Mouse (Mus musculus) limb, embryonic 14.5 days (tissue): Measurements from ENCODE around the gene Rbms3. TPM values are rescaled to one million over a fixed set of nuclear protein-coding genes. Genes with fewer than 3 reads are reported as not detected.
A peak's percentile ranks its signal among the peaks of the same experiment; 100 is the strongest.

Source experiments
- ATAC-seq: fragments of 200-750 bp; cut with Nextera tagmentation; 2 replicates; pipeline ENCODE4 v1.8.0; 2017; ENCODE audit warnings: low read depth, moderate number of reproducible peaks, moderate TSS enrichment; ENCODE audit not compliant: low FRiP score
- DNase-seq: peaks from one replicate; pipeline ENCODE4 v3.0.0-alpha.2; 2015; ENCODE audit warnings: low spot score
- H3K27ac ChIP-seq: fragments of 300-500 bp; sonication (generic); replicated peaks from 2 replicates; pipeline ENCODE4 v1.5.1; 2014; ENCODE audit warnings: low read depth, mild to moderate bottlenecking, low read length, moderate library complexity, mixed read lengths
- H3K27me3 ChIP-seq: fragments of 300-500 bp; sonication (generic); 2 replicates; pipeline ENCODE4 v1.6.1; 2014; ENCODE audit warnings: low read length, mixed read lengths; ENCODE audit not compliant: control insufficient read depth, insufficient read depth
- H3K36me3 ChIP-seq: fragments of 300-500 bp; sonication (generic); 2 replicates; pipeline ENCODE4 v1.6.1; 2014; ENCODE audit warnings: mild to moderate bottlenecking, low read length, moderate library complexity, mixed read lengths; ENCODE audit not compliant: control insufficient read depth, insufficient read depth
- H3K4me1 ChIP-seq: fragments of 300-500 bp; sonication (generic); 2 replicates; pipeline ENCODE4 v1.6.1; 2014; ENCODE audit warnings: antibody characterized with exemption, low read length, mixed read lengths; ENCODE audit not compliant: control insufficient read depth, insufficient read depth
- H3K4me2 ChIP-seq: fragments of 300-500 bp; sonication (generic); replicated peaks from 2 replicates; pipeline ENCODE4 v1.6.1; 2014; ENCODE audit warnings: low read depth, mild to moderate bottlenecking, low read length, moderate library complexity; ENCODE audit not compliant: severe bottlenecking
- H3K4me3 ChIP-seq: fragments of 300-500 bp; sonication (generic); replicated peaks from 2 replicates; pipeline ENCODE4 v1.5.1; 2014; ENCODE audit warnings: low read length
- H3K9ac ChIP-seq: fragments of 300-500 bp; sonication (generic); 2 replicates; pipeline ENCODE4 v1.6.1; 2014; ENCODE audit warnings: mild to moderate bottlenecking, low read depth, low read length, moderate library complexity; ENCODE audit not compliant: severe bottlenecking
- H3K9me3 ChIP-seq: fragments of 300-500 bp; sonication (generic); 2 replicates; pipeline ENCODE4 v1.6.1; 2016; ENCODE audit warnings: low read length; ENCODE audit not compliant: control insufficient read depth
- POLR2A ChIP-seq: fragments of 200-500 bp; IDR thresholded peaks from 2 replicates; pipeline ENCODE4 v1.8.0; 2012; ENCODE audit warnings: inconsistent platforms, mild to moderate bottlenecking, moderate library complexity, borderline replicate concordance; ENCODE audit not compliant: insufficient read depth, insufficient read length; ENCODE audit errors: extremely low read depth
- WGBS: fragments of 180-500 bp; shearing (Covaris S2); extraction: QIAGEN DNeasy Blood & Tissue Kit; methylation state at CpG from one replicate; pipeline ENCODE4 v1.1.7; 2014; 5-methylcytosine and 5-hydroxymethylcytosine counted together
- polyA plus RNA-seq, 2 experiments: library from polyadenylated mRNA; depleted of rRNA in 1 of 2; stranded (reverse) in 1 of 2; unstranded in 1 of 2; fragments of >200 nt; fragmentation: Nextera tagmentation in 1 of 2; extraction: Ambion mirVana in 1 of 2; gene quantifications; 2 replicates each; pipeline versions ENCODE4 v1.2.1 to v1.2.3; 2012 to 2014

Gene Rbms3
- polyA plus RNA-seq, 2 experiments: 42.1 to 94.5 TPM

GRCm38 (mm10) chr9:117430670-117431069, 199.0 kb downstream of the Rbms3 start:
- Histone ChIP-seq H3K9me3 (no peaks in the 10 kb centered on the region), H3K4me3 (no peak overlapping the region), H3K9ac (no peak overlapping the region), H3K4me2 (no peak overlapping the region), H3K4me1 (no peaks in the 10 kb centered on the region), H3K27me3 (no peaks in the 10 kb centered on the region), H3K36me3 (no peaks in the 10 kb centered on the region), H3K27ac (no peak overlapping the region)
- DNase-seq (no peak), ATAC-seq (no peak)
- WGBS: 100% methylated on average over 2 of the region's 2 CpGs
- TF ChIP-seq POLR2A: no peak

GRCm38 (mm10) chr9:117429217-117430105, 200.3 kb downstream of the Rbms3 start:
- TF ChIP-seq POLR2A: no peak
- peak; percentile 34 for DNase-seq
- peak; percentile 55; the same call in 1 of the 2 replicates for ATAC-seq

DNA sequence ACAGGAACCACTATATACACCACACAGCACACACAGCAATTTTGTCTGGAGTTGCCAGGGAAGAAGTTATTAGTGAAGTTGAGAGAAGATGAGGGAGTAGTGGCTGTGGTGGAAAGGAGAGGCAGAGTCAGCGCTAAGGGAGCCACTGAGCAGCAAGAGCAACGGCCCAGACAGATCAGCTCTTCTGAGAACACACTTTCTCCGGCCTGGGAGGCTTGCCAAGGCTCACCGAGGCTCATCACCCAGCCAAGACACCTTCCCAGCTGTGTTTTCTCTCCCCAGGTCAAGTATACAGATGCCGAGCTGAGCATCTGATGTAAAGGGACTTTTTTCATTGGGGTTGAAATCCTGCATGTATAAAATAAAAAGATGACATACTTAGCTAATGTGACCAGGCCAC, 206.5 kb downstream of the Rbms3 start:
- Histone ChIP-seq H3K4me2 (no peak overlapping the region), H3K4me1 (no peaks in the 10 kb centered on the region), H3K9ac (no peak overlapping the region), H3K27ac (no peak overlapping the region), H3K9me3 (no peaks in the 10 kb centered on the region), H3K4me3 (no peak overlapping the region), H3K36me3 (no peaks in the 10 kb centered on the region), H3K27me3 (no peaks in the 10 kb centered on the region)
- ATAC-seq (no peak), DNase-seq (peak; percentile 32)
- TF ChIP-seq POLR2A: no peak
- WGBS: 63% methylated on average over 5 of the region's 5 CpGs

More at GRCm38 (mm10) chr9:117429217-117430105, 200.3 kb downstream of the Rbms3 start:
- 68% methylated on average over 7 of the region's 7 CpGs for WGBS
- no peaks in the 10 kb centered on the region for H3K36me3 ChIP-seq
- no peak overlapping the region for H3K27ac ChIP-seq
- no peak overlapping the region for H3K4me2 ChIP-seq
- no peak overlapping the region for H3K9ac ChIP-seq
- H3K4me1 ChIP-seq: no peaks in the 10 kb centered on the region
- no peaks in the 10 kb centered on the region for H3K9me3 ChIP-seq
- no peak overlapping the region for H3K4me3 ChIP-seq
- no peaks in the 10 kb centered on the region for H3K27me3 ChIP-seq

DNA sequence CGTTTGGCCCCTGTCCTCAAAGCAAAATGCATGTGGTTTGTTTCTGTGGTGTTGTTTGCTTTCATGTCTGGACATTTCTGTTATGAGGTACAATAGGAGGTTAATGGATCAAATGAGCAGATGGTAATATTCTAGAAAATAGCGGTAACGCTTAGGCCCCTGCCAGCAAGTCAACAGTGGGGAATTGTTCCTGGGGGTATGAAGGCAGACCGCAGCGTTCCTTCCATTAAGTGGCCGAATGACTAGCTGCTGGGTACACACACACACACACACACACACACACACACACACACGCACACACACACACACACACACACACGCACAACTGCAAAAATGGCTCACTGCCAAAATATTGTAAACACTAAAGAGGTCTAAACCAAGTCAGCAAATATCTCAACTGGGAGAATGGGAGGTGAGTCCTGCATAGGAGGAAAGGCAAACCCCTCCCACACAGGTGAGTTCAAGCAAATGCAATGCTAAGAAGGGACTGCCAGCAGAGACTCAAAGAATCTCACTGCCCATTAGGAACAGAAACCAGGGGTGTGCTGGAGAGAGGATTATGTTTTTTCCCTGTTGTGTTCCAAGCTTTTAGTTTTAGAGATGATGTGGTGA, 209.7 kb downstream of the Rbms3 start:
- DNase-seq: no peak
- no peak for ATAC-seq
- Histone ChIP-seq H3K27me3 (no peaks in the 10 kb centered on the region), H3K36me3 (no peaks in the 10 kb centered on the region), H3K4me2 (no peak overlapping the region), H3K9me3 (no peaks in the 10 kb centered on the region), H3K9ac (no peak overlapping the region), H3K27ac (no peak overlapping the region), H3K4me1 (no peaks in the 10 kb centered on the region), H3K4me3 (no peak overlapping the region)
- TF ChIP-seq POLR2A: no peak
- WGBS: 51% methylated on average over 8 of the region's 8 CpGs

GRCm38 (mm10) chr9:117413181-117413580, 216.5 kb downstream of the Rbms3 start:
- Histone ChIP-seq H3K9ac (no peak overlapping the region), H3K4me3 (no peak overlapping the region), H3K27ac (no peak overlapping the region), H3K36me3 (no peaks in the 10 kb centered on the region), H3K4me2 (no peak overlapping the region), H3K27me3 (no peaks in the 10 kb centered on the region), H3K4me1 (no peaks in the 10 kb centered on the region), H3K9me3 (no peaks in the 10 kb centered on the region)
- ATAC-seq (peak; percentile 50; the same call in 1 of the 2 replicates), DNase-seq (peak; percentile 59)
- TF ChIP-seq POLR2A: no peak
- WGBS: 44% methylated on average over 3 of the region's 3 CpGs
